Mouse (Mus musculus) CH12.LX (cell line): ENCODE measurements around the gene Igf1r. TPM values are rescaled to one million over a fixed set of nuclear protein-coding genes. Genes with fewer than 3 reads are reported as not detected.

Source experiments
- DNase-seq: peaks from one replicate; pipeline ENCODE4 v3.0.0-alpha.2; 2013; ENCODE audit errors: extremely low read depth
- H3K27ac ChIP-seq: 2 replicates; pipeline ENCODE4 v1.5.1; 2012; ENCODE audit warnings: low read depth, mild to moderate bottlenecking, control low read depth, moderate library complexity; ENCODE audit not compliant: insufficient read depth
- H3K27me3 ChIP-seq: replicated peaks from 2 replicates; pipeline ENCODE3; 2012; ENCODE audit warnings: inconsistent platforms
- H3K36me3 ChIP-seq, 2 experiments: replicated peaks in 1 of 2; 2 replicates each; pipeline versions ENCODE3 to v1.6.1; 2012; ENCODE audit warnings: inconsistent platforms in 1 of 2, low read length in 1 of 2, mild to moderate bottlenecking in 1 of 2, mixed read lengths in 1 of 2, moderate library complexity in 1 of 2; ENCODE audit not compliant: control insufficient read depth in 1 of 2, insufficient read depth in 1 of 2
- H3K4me1 ChIP-seq, 2 experiments: 2 replicates each; pipeline ENCODE4 v1.6.1; 2012; ENCODE audit warnings: inconsistent platforms in 1 of 2, moderate library complexity in 1 of 2; ENCODE audit not compliant: insufficient read depth in 2 of 2, control insufficient read depth in 1 of 2
- H3K4me2 ChIP-seq: 2 replicates; pipeline ENCODE4 v1.6.1; 2012; ENCODE audit warnings: low read depth, mild to moderate bottlenecking, control low read depth; ENCODE audit not compliant: poor library complexity, insufficient read depth, severe bottlenecking
- H3K4me3 ChIP-seq, 3 experiments: fragments of 150-350 bp in 1 of 3; sonication (generic) in 1 of 3; replicated peaks in 1 of 3; 2 replicates each; pipeline versions ENCODE3 to v1.5.1; 2011 to 2012; ENCODE audit warnings: low read depth in 2 of 3, low read length in 2 of 3, mild to moderate bottlenecking in 2 of 3, moderate library complexity in 2 of 3, control low read depth in 1 of 3, improper control_type of control experiment in 1 of 3, inconsistent platforms in 1 of 3, mixed read lengths in 1 of 3; ENCODE audit not compliant: poor library complexity in 1 of 3
- H3K79me2 ChIP-seq: replicated peaks from 2 replicates; pipeline ENCODE4 v1.6.1; 2012; ENCODE audit warnings: mild to moderate bottlenecking, moderate library complexity; ENCODE audit not compliant: control insufficient read depth, poor library complexity, insufficient read depth, severe bottlenecking; ENCODE audit errors: extremely low read depth
- H3K9ac ChIP-seq: 2 replicates; pipeline ENCODE4 v1.6.1; 2012; ENCODE audit warnings: low read depth, mild to moderate bottlenecking, control low read depth, moderate library complexity; ENCODE audit not compliant: insufficient read depth
- H3K9me3 ChIP-seq: replicated peaks from 2 replicates; pipeline ENCODE3; 2012; ENCODE audit warnings: low read length, inconsistent platforms, mixed read lengths
- BHLHE40 ChIP-seq: IDR thresholded peaks from 2 replicates; pipeline ENCODE4 v1.6.1; 2011; ENCODE audit warnings: mild to moderate bottlenecking, low read depth, low read length, improper control_type of control experiment
- CHD2 ChIP-seq: IDR thresholded peaks from 2 replicates; pipeline ENCODE4 v1.6.1; 2011; ENCODE audit warnings: low read length, improper control_type of control experiment
- E2F4 ChIP-seq: IDR thresholded peaks from 2 replicates; pipeline ENCODE4 v1.6.1; 2011; ENCODE audit warnings: low read depth, low read length, improper control_type of control experiment; ENCODE audit not compliant: insufficient replicate concordance
- EP300 ChIP-seq: IDR thresholded peaks from 2 replicates; pipeline ENCODE4 v1.6.1; 2011; ENCODE audit warnings: low read length, improper control_type of control experiment
- ETS1 ChIP-seq: conservative IDR thresholded peaks from 2 replicates; pipeline ENCODE4 v1.6.1; 2012; ENCODE audit warnings: low read depth, mild to moderate bottlenecking, inconsistent platforms, low read length, improper control_type of control experiment, moderate library complexity
- GABPA ChIP-seq: IDR thresholded peaks from 2 replicates; pipeline ENCODE4 v1.6.1; 2012; ENCODE audit warnings: low read depth, low read length, improper control_type of control experiment, inconsistent platforms; ENCODE audit not compliant: insufficient replicate concordance
- HCFC1 ChIP-seq: IDR thresholded peaks from 2 replicates; pipeline ENCODE4 v1.6.1; 2012; ENCODE audit warnings: low read depth, mild to moderate bottlenecking, inconsistent platforms, low read length, improper control_type of control experiment
- JUN ChIP-seq: IDR thresholded peaks from 2 replicates; pipeline ENCODE4 v1.6.1; 2011; ENCODE audit warnings: low read depth, mild to moderate bottlenecking, low read length, improper control_type of control experiment, moderate library complexity; ENCODE audit not compliant: insufficient read depth
- KAT2A ChIP-seq: IDR thresholded peaks from 2 replicates; pipeline ENCODE4 v1.6.1; 2012; ENCODE audit warnings: low read length, improper control_type of control experiment, inconsistent platforms; ENCODE audit not compliant: insufficient replicate concordance
- MAZ ChIP-seq: IDR thresholded peaks from 2 replicates; pipeline ENCODE4 v1.6.1; 2012; ENCODE audit warnings: low read depth, mild to moderate bottlenecking, inconsistent platforms, low read length, improper control_type of control experiment, moderate library complexity
- MEF2A ChIP-seq: IDR thresholded peaks from 2 replicates; pipeline ENCODE4 v1.6.1; 2014; ENCODE audit warnings: low read depth, mild to moderate bottlenecking, inconsistent platforms, low read length, improper control_type of control experiment, borderline replicate concordance
- MXI1 ChIP-seq: IDR thresholded peaks from 2 replicates; pipeline ENCODE4 v1.6.1; 2011; ENCODE audit warnings: mild to moderate bottlenecking, low read depth, low read length, improper control_type of control experiment
- MYC ChIP-seq: IDR thresholded peaks from 2 replicates; pipeline ENCODE4 v1.6.1; 2011; ENCODE audit warnings: low read depth, mild to moderate bottlenecking, improper control_type of control experiment, low read length
- NELFE ChIP-seq: IDR thresholded peaks from 2 replicates; pipeline ENCODE4 v1.6.1; 2011; ENCODE audit warnings: low read depth, low read length, improper control_type of control experiment
- NRF1 ChIP-seq: IDR thresholded peaks from 2 replicates; pipeline ENCODE4 v1.6.1; 2014; ENCODE audit warnings: low read depth, mild to moderate bottlenecking, inconsistent platforms, low read length, improper control_type of control experiment, moderate library complexity
- PAX5 ChIP-seq: IDR thresholded peaks from 2 replicates; pipeline ENCODE4 v1.6.1; 2012; ENCODE audit warnings: low read length, inconsistent platforms, mixed read lengths
- POLR2AphosphoS2 ChIP-seq: IDR thresholded peaks from 2 replicates; pipeline ENCODE4 v1.6.1; 2011; ENCODE audit warnings: low read depth, low read length, improper control_type of control experiment
- RAD21 ChIP-seq: IDR thresholded peaks from 2 replicates; pipeline ENCODE4 v1.6.1; 2011; ENCODE audit warnings: low read depth, mild to moderate bottlenecking, low read length, improper control_type of control experiment, moderate library complexity
- RCOR1 ChIP-seq: conservative IDR thresholded peaks from 2 replicates; pipeline ENCODE4 v1.6.1; 2012; ENCODE audit warnings: low read depth, mild to moderate bottlenecking, inconsistent platforms, low read length, improper control_type of control experiment
- SIN3A ChIP-seq: IDR thresholded peaks from 2 replicates; pipeline ENCODE4 v1.6.1; 2012; ENCODE audit warnings: low read length, improper control_type of control experiment, inconsistent platforms
- TBP ChIP-seq: conservative IDR thresholded peaks from 2 replicates; pipeline ENCODE4 v1.6.1; 2011; ENCODE audit warnings: low read depth, low read length, improper control_type of control experiment
- UBTF ChIP-seq: IDR thresholded peaks from 2 replicates; pipeline ENCODE4 v1.6.1; 2012; ENCODE audit warnings: low read depth, mild to moderate bottlenecking, inconsistent platforms, low read length, improper control_type of control experiment, moderate library complexity
- USF1 ChIP-seq: IDR thresholded peaks from 2 replicates; pipeline ENCODE4 v1.6.1; 2014; ENCODE audit warnings: low read depth, mild to moderate bottlenecking, inconsistent platforms, low read length, improper control_type of control experiment
- USF2 ChIP-seq: conservative IDR thresholded peaks from 2 replicates; pipeline ENCODE4 v1.6.1; 2011; ENCODE audit warnings: low read depth, low read length, improper control_type of control experiment
- ZC3H11A ChIP-seq: IDR thresholded peaks from 2 replicates; pipeline ENCODE4 v1.6.1; 2012; ENCODE audit warnings: low read depth, mild to moderate bottlenecking, inconsistent platforms, low read length, improper control_type of control experiment
- ZKSCAN1 ChIP-seq: IDR thresholded peaks from 2 replicates; pipeline ENCODE4 v1.6.1; 2012; ENCODE audit warnings: low read depth, inconsistent platforms, low read length, improper control_type of control experiment, borderline replicate concordance
- ZMIZ1 ChIP-seq: IDR thresholded peaks from 2 replicates; pipeline ENCODE4 v1.6.1; 2012; ENCODE audit warnings: low read depth, mild to moderate bottlenecking, inconsistent platforms, low read length, improper control_type of control experiment
- dilution Hi-C: fragments of 300-500 bp; cut with MboI; formaldehyde crosslinking; loops from 2 replicates; pipeline ENCODE4 v1.14.3; 2020; ENCODE audit warnings: low sequenced_read_pairs; ENCODE audit not compliant: extremely low pct_unique_long_range_greater_than_20kb, extremely low pct_ligation_motif_present
- in situ Hi-C: fragments of 300-500 bp; cut with MboI; formaldehyde crosslinking; loops from 3 replicates; pipeline ENCODE4 v1.14.3; 2019; ENCODE audit warnings: low sequenced_read_pairs, low pct_ligation_motif_present, low pct_unique_long_range_greater_than_20kb, mixed read lengths
- polyA plus RNA-seq: library from polyadenylated mRNA; unstranded; fragments of >175 nt; gene quantifications from 2 replicates; pipeline ENCODE4 v1.2.1, GENCODE M21; 2012; ENCODE audit warnings: low read depth; ENCODE audit not compliant: insufficient read length
- total RNA-seq, 2 experiments: library from RNA; depleted of rRNA; stranded (reverse); fragments of 300-350 nt in 1 of 2; fragments of >200 nt in 1 of 2; gene quantifications; 2 replicates each; pipeline ENCODE4 v1.2.3; 2012 to 2014

Igf1r gene
- total and polyA plus RNA-seq, 3 experiments: 0.19 to 1.6 (median 0.29) TPM

DNA sequence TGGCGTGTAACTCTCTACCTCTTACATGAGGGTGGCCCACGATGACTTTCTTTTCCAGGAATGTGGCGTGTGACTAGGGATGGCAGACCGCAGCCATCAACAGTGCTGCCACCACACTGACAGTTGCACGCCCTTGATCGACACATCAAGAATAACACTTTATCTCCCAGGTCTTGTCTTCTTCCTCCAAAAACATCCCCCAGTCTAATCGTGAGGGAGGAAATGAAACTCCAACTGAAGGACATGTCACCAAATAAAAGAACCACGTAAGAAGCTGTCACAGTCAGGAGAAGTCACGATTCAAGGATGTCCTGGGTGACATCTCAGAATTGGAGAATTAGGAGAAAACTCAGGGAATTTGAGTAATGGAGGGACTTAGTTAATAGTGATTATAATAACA lies 8.8 kb upstream of the Igf1r start:
- H3K79me2 ChIP-seq: no peaks in the 10 kb centered on the region
- no peak overlapping the region for H3K9ac ChIP-seq
- no peak for DNase-seq
- no peaks in the 10 kb centered on the region for H3K4me1 ChIP-seq
- no peaks in the 10 kb centered on the region for H3K36me3 ChIP-seq
- H3K4me3 ChIP-seq: no peak overlapping the region
- dilution Hi-C loops: no loop called here
- H3K27me3 ChIP-seq: peaks cover 93% of the 10 kb centered on the region
- H3K27ac ChIP-seq: no peak overlapping the region
- in situ Hi-C loops: no loop called here
- H3K4me2 ChIP-seq: no peak overlapping the region
- TF ChIP-seq ZMIZ1 (no peak), KAT2A (no peak), MXI1 (no peak), NELFE (no peak), POLR2AphosphoS2 (no peak), USF2 (no peak), USF1 (no peak), SIN3A (no peak), JUN (no peak), MEF2A (no peak), RAD21 (no peak), E2F4 (no peak), BHLHE40 (no peak), ZKSCAN1 (no peak), MYC (no peak), GABPA (no peak), TBP (no peak), CHD2 (no peak), NRF1 (no peak)
- H3K9me3 ChIP-seq: no peaks in the 10 kb centered on the region

DNA sequence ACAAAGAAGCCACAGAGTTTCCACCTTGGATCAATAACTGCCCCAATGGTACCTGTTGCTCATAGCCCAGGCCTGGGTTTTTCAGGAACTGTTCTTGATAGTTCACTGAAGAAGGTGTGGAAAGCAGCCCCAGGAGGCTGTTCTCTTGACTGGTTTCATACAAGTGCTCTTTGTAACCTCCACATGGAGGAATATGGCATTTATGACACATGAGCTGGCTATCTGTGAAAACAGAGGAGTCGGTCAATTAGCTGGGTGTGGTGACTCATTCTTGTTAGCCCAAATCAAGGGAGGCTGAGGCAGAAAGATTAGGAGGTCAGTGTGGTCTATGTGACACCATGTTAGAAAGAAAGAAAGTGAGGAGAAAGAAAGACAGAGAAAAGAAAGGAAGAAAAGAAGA lies 5.7 kb upstream of the Igf1r start:
- no peaks in the 10 kb centered on the region for H3K79me2 ChIP-seq
- peaks cover 89% of the 10 kb centered on the region for H3K27me3 ChIP-seq
- TF ChIP-seq MXI1 (no peak), NELFE (no peak), HCFC1 (no peak), PAX5 (no peak), POLR2AphosphoS2 (no peak), ZKSCAN1 (no peak), EP300 (no peak), KAT2A (no peak), ETS1 (no peak), ZC3H11A (no peak), MAZ (no peak), MEF2A (no peak), ZMIZ1 (no peak), E2F4 (no peak), RCOR1 (no peak), UBTF (no peak), USF2 (no peak)
- no peak overlapping the region for H3K4me2 ChIP-seq
- no peak for DNase-seq
- H3K4me1 ChIP-seq: peaks cover 0 to 3% of the 10 kb centered on the region in 2 experiments; a peak in 1 of 4 replicates
- no peaks in the 10 kb centered on the region for H3K9me3 ChIP-seq
- no peaks in the 10 kb centered on the region for H3K36me3 ChIP-seq
- H3K4me3 ChIP-seq: no peak overlapping the region
- no peak overlapping the region for H3K9ac ChIP-seq
- H3K27ac ChIP-seq: no peak overlapping the region
- in situ Hi-C loops (no loop called here), dilution Hi-C loops (no loop called here)
